Mouse (Mus musculus) stomach, embryonic 14.5 days (tissue): Measurements from ENCODE around the gene Cda. TPM values are rescaled to one million over a fixed set of nuclear protein-coding genes. Genes with fewer than 3 reads are reported as not detected.

Experiments
- ATAC-seq: fragments of 200-750 bp; cut with Nextera tagmentation; 2 replicates; pipeline ENCODE4 v1.8.0; 2017; ENCODE audit warnings: low read depth, moderate TSS enrichment; ENCODE audit not compliant: insufficient number of reproducible peaks, insufficient read depth, low FRiP score
- H3K27ac ChIP-seq: fragments of 300-500 bp; sonication (generic); 2 replicates; pipeline ENCODE4 v1.5.1; 2014; ENCODE audit warnings: mild to moderate bottlenecking, low read length, moderate library complexity, mixed read lengths
- H3K27me3 ChIP-seq: fragments of 300-500 bp; sonication (generic); 2 replicates; pipeline ENCODE4 v1.6.1; 2014; ENCODE audit warnings: low read length, control low read depth, mixed read lengths; ENCODE audit not compliant: control insufficient read depth, insufficient read depth
- H3K36me3 ChIP-seq: fragments of 300-500 bp; sonication (generic); 2 replicates; pipeline ENCODE4 v1.6.1; 2014; ENCODE audit warnings: mild to moderate bottlenecking, control low read depth, low read length, moderate library complexity, mixed read lengths; ENCODE audit not compliant: control insufficient read depth, insufficient read depth
- H3K4me1 ChIP-seq: fragments of 300-500 bp; sonication (generic); 2 replicates; pipeline ENCODE4 v1.6.1; 2014; ENCODE audit warnings: low read length, control low read depth, mixed read lengths; ENCODE audit not compliant: control insufficient read depth, insufficient read depth
- H3K4me2 ChIP-seq: fragments of 300-500 bp; sonication (generic); replicated peaks from 2 replicates; pipeline ENCODE4 v1.6.1; 2014; ENCODE audit warnings: low read depth, low read length, control low read depth
- H3K4me3 ChIP-seq: fragments of 300-500 bp; sonication (generic); 2 replicates; pipeline ENCODE4 v1.5.1; 2014; ENCODE audit warnings: low read depth, low read length, control low read depth
- H3K9ac ChIP-seq: fragments of 300-500 bp; sonication (generic); replicated peaks from 2 replicates; pipeline ENCODE4 v1.6.1; 2014; ENCODE audit warnings: low read depth, mild to moderate bottlenecking, control low read depth, low read length, moderate library complexity, mixed read lengths
- H3K9me3 ChIP-seq: fragments of 300-500 bp; sonication (generic); 2 replicates; pipeline ENCODE4 v1.6.1; 2016; ENCODE audit warnings: low read depth, low read length, control low read depth; ENCODE audit not compliant: control insufficient read depth
- WGBS: fragments of 180-500 bp; shearing (Covaris S2); extraction: QIAGEN DNeasy Blood & Tissue Kit; methylation state at CpG from one replicate; pipeline ENCODE4 v1.1.7; 2014; 5-methylcytosine and 5-hydroxymethylcytosine counted together
- polyA plus RNA-seq: library from polyadenylated mRNA; unstranded; fragments of >200 nt; fragmentation: Nextera tagmentation; extraction: Ambion mirVana; gene quantifications from 2 replicates; pipeline ENCODE4 v1.2.1, GENCODE M21; 2014

The Cda gene
- polyA plus RNA-seq, 1 experiment from 2014 or later = 8.3 TPM

DNA sequence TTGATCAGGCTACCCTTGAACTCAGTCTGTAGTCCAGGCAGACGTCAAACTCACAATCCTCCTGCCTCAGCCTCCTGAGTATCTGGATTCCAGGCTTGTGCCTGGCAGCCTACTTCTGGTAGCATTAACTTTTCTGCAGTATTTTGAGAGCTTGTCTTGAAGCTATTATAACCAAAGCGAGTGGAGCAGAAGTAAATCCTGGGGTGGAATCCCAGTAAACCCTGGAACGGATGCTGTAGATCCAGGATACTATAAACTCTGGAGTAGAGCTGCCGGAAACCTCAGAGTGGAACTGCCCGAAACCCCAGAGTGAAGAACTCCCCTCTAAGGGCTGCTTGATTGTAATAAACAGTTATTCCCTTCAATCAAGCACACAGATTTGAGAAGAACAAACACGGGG, 9.7 kb upstream of the Cda start:
- no peaks in the 10 kb centered on the region for H3K9me3 ChIP-seq
- no peaks in the 10 kb centered on the region for H3K27me3 ChIP-seq
- no peak overlapping the region for H3K4me2 ChIP-seq
- H3K9ac ChIP-seq = no peak overlapping the region
- 45% methylated on average over 6 of the region's 6 CpGs for WGBS
- H3K4me3 ChIP-seq = no peak overlapping the region
- no peaks in the 10 kb centered on the region for H3K36me3 ChIP-seq
- no peak for ATAC-seq
- no peak overlapping the region for H3K27ac ChIP-seq
- H3K4me1 ChIP-seq = no peaks in the 10 kb centered on the region

DNA sequence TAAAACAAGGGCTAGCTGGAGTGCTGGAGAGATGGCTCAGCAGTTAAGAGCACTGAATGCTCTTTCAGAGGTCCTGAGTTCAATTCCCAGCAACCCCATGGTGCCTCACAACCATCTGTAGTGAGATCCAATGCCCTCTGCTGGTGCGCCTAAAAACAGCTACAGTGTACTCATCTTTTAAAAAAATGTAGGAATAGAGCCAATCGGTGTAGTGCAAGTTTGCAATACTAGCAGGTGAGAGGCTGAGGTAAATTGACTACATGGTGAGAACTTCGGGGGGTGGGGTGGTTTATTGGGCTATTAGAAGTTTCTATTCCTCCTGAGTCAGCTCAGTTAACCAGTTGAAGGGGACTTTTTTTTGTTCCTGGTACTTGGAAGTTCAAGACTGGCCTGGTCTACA, 7.3 kb upstream of the Cda start:
- no peaks in the 10 kb centered on the region for H3K4me1 ChIP-seq
- no peak overlapping the region for H3K27ac ChIP-seq
- H3K36me3 ChIP-seq = no peaks in the 10 kb centered on the region
- H3K9ac ChIP-seq = no peak overlapping the region
- H3K4me3 ChIP-seq = no peak overlapping the region
- no peak for ATAC-seq
- H3K27me3 ChIP-seq = no peaks in the 10 kb centered on the region
- WGBS = 82% methylated on average over 3 of the region's 3 CpGs
- no peak overlapping the region for H3K4me2 ChIP-seq
- H3K9me3 ChIP-seq = no peaks in the 10 kb centered on the region

DNA sequence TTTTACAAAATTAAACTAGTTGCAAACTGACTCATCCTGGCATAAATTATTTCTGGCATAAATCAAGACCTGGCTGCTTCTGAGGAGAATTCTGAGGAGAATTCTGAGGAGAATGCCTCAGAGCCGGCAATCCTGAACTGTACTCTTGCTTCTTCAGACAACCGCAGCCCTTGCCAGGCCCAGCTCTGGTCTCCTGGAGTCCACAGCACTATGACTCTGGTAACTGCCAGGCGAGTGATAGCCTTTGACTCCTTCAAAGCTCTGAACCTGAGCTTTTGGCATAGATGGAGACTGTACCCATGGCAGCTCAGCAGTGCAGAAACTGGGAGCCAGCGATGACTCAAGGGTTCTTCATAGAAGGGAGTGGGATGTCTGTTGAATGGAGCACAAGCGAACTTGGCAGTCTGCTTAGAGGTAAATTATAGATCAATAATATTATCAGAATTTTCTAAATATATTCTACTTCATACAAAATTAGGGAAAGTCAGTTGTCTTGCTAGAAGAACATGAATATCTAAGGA, 3.3 kb upstream of the Cda start:
- no peak for ATAC-seq
- Histone ChIP-seq H3K27ac (no peak overlapping the region), H3K9ac (no peak overlapping the region), H3K4me1 (no peaks in the 10 kb centered on the region), H3K9me3 (no peaks in the 10 kb centered on the region), H3K36me3 (no peaks in the 10 kb centered on the region), H3K4me2 (no peak overlapping the region), H3K4me3 (no peak overlapping the region), H3K27me3 (no peaks in the 10 kb centered on the region)
- 80% methylated on average over 5 of the region's 5 CpGs for WGBS

DNA sequence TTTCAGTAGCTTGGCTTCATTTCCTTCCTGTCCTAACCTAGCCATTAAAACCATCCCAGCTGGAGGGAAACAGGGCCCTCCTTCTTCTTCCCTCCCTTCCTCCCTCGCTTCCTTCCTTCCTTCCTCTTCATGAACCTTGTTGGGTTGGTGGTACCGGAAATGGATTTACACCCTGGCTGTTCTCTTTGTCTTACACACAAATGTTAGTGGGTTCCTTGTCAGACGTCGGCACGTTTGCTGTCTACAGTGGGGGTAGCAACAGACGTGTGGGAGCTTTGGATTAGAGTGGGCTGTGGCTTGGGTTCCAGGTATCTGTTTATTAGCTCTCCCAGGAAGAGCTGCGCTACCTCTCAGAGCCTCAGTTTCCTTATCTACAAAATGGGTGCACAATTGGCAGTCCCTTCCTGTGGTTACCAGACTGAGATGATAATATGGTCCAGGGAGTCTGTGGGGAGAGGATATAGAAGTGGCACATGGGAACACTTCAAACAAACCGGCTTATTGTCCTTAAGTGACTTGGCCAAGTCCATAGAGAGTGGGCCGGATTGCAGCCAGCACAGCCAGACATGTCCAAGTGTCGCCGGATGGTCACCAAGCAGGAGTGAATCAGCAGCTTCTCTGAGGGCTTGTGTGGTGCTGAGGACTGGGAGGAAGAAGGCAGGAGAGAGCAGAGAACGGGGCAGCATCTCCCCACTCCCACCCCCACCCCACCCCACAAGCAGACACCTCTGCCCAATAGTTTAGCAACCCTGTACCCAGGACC, 887 bp upstream of the Cda start:
- H3K27ac ChIP-seq = no peak overlapping the region
- no peaks in the 10 kb centered on the region for H3K4me1 ChIP-seq
- H3K4me2 ChIP-seq = peak overlapping the region; percentile 56; the same call in 1 of the 2 replicates
- H3K27me3 ChIP-seq = no peaks in the 10 kb centered on the region
- WGBS = 80% methylated on average over 12 of the region's 12 CpGs
- H3K9ac ChIP-seq = no peak overlapping the region
- ATAC-seq = no peak
- H3K4me3 ChIP-seq = no peak overlapping the region
- H3K36me3 ChIP-seq = no peaks in the 10 kb centered on the region
- no peaks in the 10 kb centered on the region for H3K9me3 ChIP-seq

DNA sequence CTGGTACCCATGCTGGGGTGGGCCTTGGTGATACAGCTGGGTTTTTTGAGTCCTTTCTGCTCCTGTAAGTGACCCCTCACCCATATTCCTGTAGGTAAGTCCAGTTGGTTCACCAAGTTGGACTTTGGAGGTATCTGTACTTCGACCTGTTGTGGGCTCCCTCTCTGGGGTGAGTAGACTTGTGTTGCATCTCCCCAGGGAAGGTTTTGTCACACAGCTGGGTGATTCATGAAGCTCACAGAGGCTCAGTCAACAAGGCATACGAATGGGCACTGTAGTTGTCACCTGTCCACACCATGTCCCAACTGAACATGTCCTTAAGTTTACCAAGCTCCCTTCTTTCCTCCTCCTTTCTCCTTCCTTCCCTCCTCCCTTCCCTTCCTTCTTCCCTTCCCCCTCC, 1.2 kb downstream of the Cda start:
- no peak for ATAC-seq
- Histone ChIP-seq H3K4me3 (no peak overlapping the region), H3K9ac (no peak overlapping the region), H3K27ac (no peak overlapping the region), H3K4me2 (no peak overlapping the region), H3K36me3 (no peaks in the 10 kb centered on the region), H3K9me3 (no peaks in the 10 kb centered on the region), H3K27me3 (no peaks in the 10 kb centered on the region), H3K4me1 (no peaks in the 10 kb centered on the region)
- 82% methylated on average over 2 of the region's 2 CpGs for WGBS

DNA sequence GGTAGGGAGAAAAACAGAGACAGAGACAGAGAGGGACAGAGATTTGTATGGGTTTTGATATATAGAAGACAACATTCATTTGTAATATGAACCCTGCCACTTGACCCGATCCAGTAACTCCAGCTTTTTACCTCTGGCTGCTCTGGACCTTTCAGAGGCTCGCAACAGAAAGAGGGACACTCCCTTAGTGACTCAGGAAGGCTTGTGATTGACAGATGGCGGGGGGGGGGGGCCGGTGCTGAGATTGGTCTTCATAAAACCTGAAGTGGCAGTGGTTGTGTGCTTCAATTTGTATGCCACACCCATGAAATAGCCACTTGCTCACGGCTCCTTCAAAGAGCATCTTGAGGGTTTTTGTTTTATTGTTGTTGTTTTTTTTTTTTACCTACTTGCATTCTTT, 4.3 kb downstream of the Cda start:
- Histone ChIP-seq H3K4me2 (no peak overlapping the region), H3K4me3 (no peak overlapping the region), H3K27ac (no peak overlapping the region), H3K4me1 (no peaks in the 10 kb centered on the region), H3K9me3 (no peaks in the 10 kb centered on the region), H3K9ac (no peak overlapping the region), H3K27me3 (no peaks in the 10 kb centered on the region), H3K36me3 (no peaks in the 10 kb centered on the region)
- ATAC-seq = no peak
- WGBS = 62% methylated on average over 5 of the region's 5 CpGs

DNA sequence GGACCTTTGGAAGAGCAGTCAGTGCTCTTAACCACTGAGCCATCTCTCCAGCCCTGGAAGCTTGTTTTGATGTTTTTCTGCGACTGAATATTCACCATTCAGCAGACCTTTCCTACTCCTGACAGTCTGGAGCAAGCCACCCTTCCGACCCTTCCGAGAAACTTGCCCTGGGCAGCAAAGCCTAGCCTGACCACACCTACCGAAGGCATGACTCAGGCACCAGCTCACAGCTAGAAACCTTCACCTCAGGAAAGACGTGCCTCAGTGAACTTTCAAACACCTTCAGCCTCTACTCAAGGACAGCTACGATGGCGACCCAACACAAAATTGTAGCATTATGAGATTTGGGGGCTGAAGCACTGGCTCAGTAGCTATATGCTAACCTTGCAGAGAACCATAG, 4.9 kb downstream of the Cda start:
- 81% methylated on average over 7 of the region's 7 CpGs for WGBS
- H3K27me3 ChIP-seq = no peaks in the 10 kb centered on the region
- no peaks in the 10 kb centered on the region for H3K9me3 ChIP-seq
- no peaks in the 10 kb centered on the region for H3K36me3 ChIP-seq
- H3K9ac ChIP-seq = no peak overlapping the region
- no peak overlapping the region for H3K27ac ChIP-seq
- H3K4me1 ChIP-seq = no peaks in the 10 kb centered on the region
- H3K4me2 ChIP-seq = no peak overlapping the region
- no peak overlapping the region for H3K4me3 ChIP-seq
- ATAC-seq = no peak

DNA sequence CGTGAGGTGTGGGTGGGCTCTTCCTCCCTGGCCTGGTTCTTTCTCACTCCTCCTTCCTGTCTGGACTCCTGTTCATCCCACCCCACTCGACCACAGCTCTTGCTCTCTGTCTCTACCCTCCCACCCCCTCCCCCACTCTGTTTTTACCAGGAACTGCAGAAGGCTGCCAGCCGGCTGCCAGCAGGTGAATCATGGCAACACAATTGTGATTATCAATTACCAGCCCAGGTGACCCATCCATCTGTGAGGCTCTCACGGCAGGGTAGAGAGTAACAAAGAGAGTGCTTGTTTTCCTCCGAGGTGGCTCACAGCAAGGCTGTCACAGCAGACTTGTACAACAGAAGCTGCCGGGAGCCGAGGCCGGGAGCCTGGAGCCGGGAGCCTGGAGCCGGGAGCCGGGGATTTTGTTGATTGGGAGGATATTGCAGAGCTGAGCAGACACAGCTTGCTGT, 6.4 kb downstream of the Cda start:
- no peak overlapping the region for H3K4me3 ChIP-seq
- H3K4me2 ChIP-seq = no peak overlapping the region
- peak overlapping the region; percentile 44; the same call in 1 of the 2 replicates for H3K27ac ChIP-seq
- no peak overlapping the region for H3K9ac ChIP-seq
- H3K27me3 ChIP-seq = no peaks in the 10 kb centered on the region
- H3K36me3 ChIP-seq = no peaks in the 10 kb centered on the region
- H3K9me3 ChIP-seq = no peaks in the 10 kb centered on the region
- no peaks in the 10 kb centered on the region for H3K4me1 ChIP-seq
- WGBS = 8% methylated on average over 11 of the region's 11 CpGs
- no peak for ATAC-seq

DNA sequence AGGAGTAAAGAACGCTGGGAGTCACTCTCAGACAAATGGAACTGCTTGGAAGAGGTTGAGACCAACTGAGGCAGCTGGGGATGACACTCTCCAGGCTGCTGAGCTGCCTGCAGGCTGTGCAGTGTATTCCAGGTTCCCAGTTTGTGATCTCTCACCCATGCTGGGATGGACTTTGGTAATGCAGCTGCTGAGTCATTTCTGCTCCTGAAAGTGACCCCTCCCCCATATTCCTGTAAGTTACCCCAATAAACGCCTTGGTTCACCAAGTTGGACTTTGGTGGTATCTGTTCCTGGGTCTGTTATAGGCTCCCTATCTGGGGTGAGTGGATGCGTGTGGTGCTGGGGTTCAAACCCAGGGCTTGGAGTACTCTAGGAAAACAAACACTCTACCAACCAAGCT, 9.6 kb downstream of the Cda start:
- WGBS = 74% methylated on average over 3 of the region's 3 CpGs
- H3K4me2 ChIP-seq = no peak overlapping the region
- H3K9me3 ChIP-seq = no peaks in the 10 kb centered on the region
- no peak for ATAC-seq
- no peak overlapping the region for H3K4me3 ChIP-seq
- H3K27ac ChIP-seq = no peak overlapping the region
- H3K36me3 ChIP-seq = no peaks in the 10 kb centered on the region
- no peaks in the 10 kb centered on the region for H3K27me3 ChIP-seq
- no peaks in the 10 kb centered on the region for H3K4me1 ChIP-seq
- H3K9ac ChIP-seq = no peak overlapping the region
